Mouse (Mus musculus) forebrain, embryonic 10.5 days (tissue): ENCODE data around the gene Gns. TPM values are rescaled to one million over a fixed set of nuclear protein-coding genes. Genes with fewer than 3 reads are reported as not detected.
A peak's percentile ranks its signal among the peaks of the same experiment; 100 is the strongest.
"Not testable (repeated sequence)": the region's sequence is repeated elsewhere in the genome, so short reads cannot be mapped to it uniquely, and the experiment has no call there.

Experiments
- DNase-seq: peaks from one replicate; pipeline ENCODE4 v3.0.0-alpha.2; 2017; ENCODE audit warnings: low spot score; ENCODE audit errors: extremely low spot score
- H3K27ac ChIP-seq: fragments of 300-500 bp; sonication (generic); 2 replicates; pipeline ENCODE4 v1.5.1; 2016; ENCODE audit warnings: mild to moderate bottlenecking
- H3K27me3 ChIP-seq: fragments of 300-500 bp; sonication (generic); 2 replicates; pipeline ENCODE4 v1.6.1; 2016; ENCODE audit warnings: mild to moderate bottlenecking; ENCODE audit not compliant: poor library complexity, severe bottlenecking
- H3K36me3 ChIP-seq: fragments of 300-500 bp; sonication (generic); replicated peaks from 2 replicates; pipeline ENCODE4 v1.6.1; 2016; ENCODE audit warnings: mild to moderate bottlenecking, moderate library complexity
- H3K4me1 ChIP-seq: fragments of 300-500 bp; sonication (generic); 2 replicates; pipeline ENCODE4 v1.6.1; 2016
- H3K4me3 ChIP-seq: fragments of 300-500 bp; sonication (generic); 2 replicates; pipeline ENCODE4 v1.5.1; 2016; ENCODE audit warnings: mild to moderate bottlenecking, moderate library complexity
- H3K9me3 ChIP-seq: fragments of 300-500 bp; sonication (generic); 2 replicates; pipeline ENCODE4 v1.6.1; 2016; ENCODE audit warnings: mild to moderate bottlenecking, moderate library complexity
- WGBS: fragments of 180-500 bp; shearing (Covaris S2); methylation state at CpG from one replicate; pipeline ENCODE4 v1.1.7; 2016; 5-methylcytosine and 5-hydroxymethylcytosine counted together
- polyA plus RNA-seq: library from polyadenylated mRNA; unstranded; fragments of >200 nt; fragmentation: Nextera tagmentation; extraction: Ambion mirVana; gene quantifications from 2 replicates; pipeline ENCODE4 v1.2.1, GENCODE M21; 2016

Gene Gns
- 34.9 and 37.6 TPM in 2 replicates for polyA plus RNA-seq

DNA sequence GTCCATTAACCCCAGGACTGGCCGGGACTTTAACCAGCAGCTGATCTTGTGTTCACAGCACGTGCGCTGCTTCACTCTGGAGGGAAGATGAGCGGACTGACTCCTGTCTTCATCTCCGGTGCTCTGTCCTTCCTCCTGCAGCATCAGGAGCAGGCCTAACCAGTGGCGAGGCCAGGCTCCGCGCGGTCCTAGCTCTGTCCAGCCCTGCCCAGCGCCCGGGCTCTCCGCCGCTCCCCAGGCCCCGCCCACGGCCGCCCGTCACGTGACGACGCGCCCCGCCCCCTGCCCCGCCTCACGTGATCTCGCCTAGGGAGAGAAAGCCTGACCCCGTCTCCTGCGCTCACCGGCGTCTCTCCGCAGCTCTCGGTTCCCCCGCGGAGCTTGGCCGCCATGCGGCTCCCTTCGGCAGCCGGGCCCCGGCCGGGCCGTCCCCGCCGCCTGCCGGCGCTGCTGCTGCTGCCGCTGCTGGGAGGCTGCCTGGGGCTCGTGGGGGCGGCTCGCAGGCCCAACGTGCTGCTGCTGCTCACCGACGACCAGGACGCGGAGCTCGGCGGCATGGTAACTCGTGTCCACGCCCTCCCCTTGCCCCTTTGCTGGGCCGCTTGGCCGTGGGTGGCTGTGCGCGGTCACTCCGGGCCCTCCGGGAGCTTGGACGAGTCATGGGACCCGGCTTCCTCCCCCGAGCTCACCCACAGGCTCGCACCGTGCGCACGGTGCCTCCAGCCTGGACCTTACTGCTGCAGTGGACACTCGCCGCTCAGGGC lies at the start of gene Gns:
Gns (plus strand) TSS at position 290 of the 764 bp plus-strand sequence.
- Histone ChIP-seq H3K27ac (peak within 1 kb of the TSS; percentile 92), H3K36me3 (peaks cover 22% of the 10 kb centered on the region)
- WGBS, result under 1% methylated on average over 71 of the region's 72 CpGs

DNA sequence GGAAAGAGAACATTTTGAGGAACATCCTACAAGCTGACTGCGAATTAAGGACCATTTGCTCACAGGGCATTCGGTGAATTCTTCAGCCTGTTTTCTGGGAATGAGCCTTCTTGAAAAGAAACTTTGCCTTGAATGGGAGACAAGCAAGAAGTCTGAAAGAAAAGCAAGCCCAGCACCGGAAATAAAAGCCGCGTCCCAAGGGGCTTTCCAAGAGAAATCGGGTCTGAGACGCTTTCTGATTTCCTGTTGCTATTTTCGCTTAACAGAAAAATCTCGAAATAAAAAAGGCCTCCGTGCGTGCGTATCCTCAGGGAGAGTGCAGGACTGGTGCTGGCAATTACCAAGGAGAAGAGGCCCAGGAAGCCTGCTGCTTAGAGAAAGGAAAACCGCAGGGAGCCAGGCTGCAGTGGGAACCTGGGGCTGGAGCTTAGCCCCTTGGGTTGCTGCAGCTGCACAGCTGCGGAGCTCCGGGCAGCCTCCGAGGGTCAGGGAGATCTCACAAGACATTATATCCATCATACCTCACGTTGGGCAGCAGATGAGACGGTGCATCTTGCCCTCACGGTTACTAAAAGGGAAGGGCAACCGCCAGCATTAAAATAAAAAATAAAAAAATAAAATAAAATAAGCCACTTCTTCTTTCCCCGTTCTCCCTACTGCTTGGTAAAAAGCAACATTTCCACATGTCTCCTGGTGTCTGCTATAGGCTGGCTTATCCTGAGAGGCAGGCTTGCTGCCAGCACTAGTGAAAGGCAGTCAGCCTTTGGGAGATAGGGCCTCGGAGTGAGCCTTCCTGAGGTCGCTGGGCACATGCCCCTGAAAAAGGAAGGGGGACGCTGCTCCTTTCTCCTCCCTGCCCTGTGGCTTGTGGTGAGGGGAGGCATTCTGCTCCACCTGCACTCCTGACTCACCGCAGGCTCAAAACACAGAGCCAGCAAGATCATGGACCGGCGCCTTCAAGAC lies 49.3 kb upstream of the Gns start:
- H3K4me1 ChIP-seq, result peaks cover 29% of the 10 kb centered on the region
- H3K4me3 ChIP-seq, result peak overlapping the region; percentile 36
- WGBS, result 20% methylated on average over 27 of the region's 27 CpGs
- H3K9me3 ChIP-seq, result peaks cover 6% of the 10 kb centered on the region
- H3K27me3 ChIP-seq, result peaks cover 61% of the 10 kb centered on the region
- H3K27ac ChIP-seq, result no peak overlapping the region
- DNase-seq, result no peak
- H3K36me3 ChIP-seq, result no peaks in the 10 kb centered on the region

More for the DNA sequence above, at the start of gene Gns:
- peak; percentile 98 for DNase-seq
- Histone ChIP-seq H3K9me3 (no peaks in the 10 kb centered on the region), H3K4me3 (peak within 1 kb of the TSS; percentile 99), H3K27me3 (no peaks in the 10 kb centered on the region), H3K4me1 (peaks cover 30% of the 10 kb centered on the region)

DNA sequence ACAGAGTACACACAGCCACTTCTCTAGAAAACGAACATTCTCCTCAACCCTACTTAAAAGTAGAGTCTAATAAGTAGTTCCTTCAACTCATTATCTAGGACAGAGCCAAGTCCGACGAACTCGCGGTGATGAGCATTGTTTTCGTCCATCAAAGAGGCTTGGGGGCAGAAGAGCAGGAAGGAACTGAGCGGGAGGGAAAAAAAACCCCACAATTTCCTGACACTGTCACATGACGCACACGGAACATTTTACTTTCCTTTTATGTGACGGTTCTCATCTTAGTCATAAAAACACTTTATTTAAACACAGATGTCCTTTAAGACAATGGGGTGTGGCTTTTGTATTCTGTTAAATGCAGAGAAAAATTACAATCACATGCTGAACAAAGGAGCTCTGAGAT lies 48.5 kb upstream of the Gns start:
- H3K4me1 ChIP-seq, result peaks cover 22% of the 10 kb centered on the region
- H3K27me3 ChIP-seq, result peaks cover 53% of the 10 kb centered on the region
- 93% methylated on average over 10 of the region's 10 CpGs for WGBS
- H3K4me3 ChIP-seq, result no peak overlapping the region
- no peaks in the 10 kb centered on the region for H3K36me3 ChIP-seq
- H3K27ac ChIP-seq, result no peak overlapping the region
- DNase-seq, result no peak
- H3K9me3 ChIP-seq, result peaks cover 6% of the 10 kb centered on the region

DNA sequence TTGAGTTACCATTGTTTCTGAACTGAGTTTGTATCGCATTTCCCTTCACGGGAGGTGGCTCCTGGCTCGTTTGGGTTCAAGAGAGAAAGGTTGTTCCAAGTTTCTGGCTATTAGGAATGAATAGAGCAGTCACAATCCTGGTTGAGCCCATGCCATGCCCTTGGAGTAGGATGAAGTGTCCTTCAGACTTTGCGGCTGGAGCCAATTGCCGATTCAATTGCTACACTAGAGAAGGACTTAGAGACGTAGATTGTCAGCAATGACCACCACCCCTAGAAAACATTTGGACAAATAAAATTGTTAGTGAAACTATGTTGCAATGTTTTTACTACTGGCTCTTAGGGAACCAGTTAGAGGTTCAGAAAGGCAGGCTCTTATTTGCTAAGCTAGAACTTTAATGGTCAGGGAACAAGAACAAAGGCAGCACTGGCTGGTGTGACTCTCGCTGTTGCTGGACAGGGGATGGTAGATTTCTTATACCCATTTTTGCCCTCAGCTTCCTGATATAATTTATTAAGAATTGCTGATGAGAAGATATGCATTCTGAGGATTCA lies 46.4 kb upstream of the Gns start:
- Histone ChIP-seq H3K36me3 (no peaks in the 10 kb centered on the region), H3K27ac (no peak overlapping the region), H3K4me3 (no peak overlapping the region), H3K4me1 (peaks cover 18% of the 10 kb centered on the region), H3K27me3 (peaks cover 32% of the 10 kb centered on the region), H3K9me3 (peaks cover 6% of the 10 kb centered on the region)
- 82% methylated on average over 7 of the region's 7 CpGs for WGBS
- no peak for DNase-seq

DNA sequence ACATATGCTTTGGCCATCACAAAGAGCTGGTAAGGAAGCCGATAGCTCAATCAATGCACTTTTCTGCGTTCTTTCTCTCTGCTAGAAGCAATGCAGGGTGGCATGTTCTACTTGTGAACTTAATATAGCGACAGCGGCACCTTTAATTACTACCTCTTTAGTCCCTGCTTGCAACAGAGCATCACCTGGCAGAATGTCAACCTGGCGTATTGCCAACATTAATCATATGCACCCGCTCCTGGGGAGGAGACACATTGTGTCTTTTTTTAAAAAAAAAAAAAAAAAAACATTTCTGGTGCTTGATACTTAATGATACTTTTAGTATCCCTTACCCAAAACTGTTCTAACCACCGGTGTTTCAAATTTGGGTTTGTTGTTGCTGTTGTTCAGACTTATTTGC lies 41.4 kb upstream of the Gns start:
- H3K27me3 ChIP-seq, result no peaks in the 10 kb centered on the region
- no peak overlapping the region for H3K27ac ChIP-seq
- no peak for DNase-seq
- peaks cover 3% of the 10 kb centered on the region; the same call in 1 of the 2 replicates for H3K9me3 ChIP-seq
- WGBS, result 93% methylated on average over 7 of the region's 7 CpGs
- no peak overlapping the region for H3K4me3 ChIP-seq
- H3K36me3 ChIP-seq, result no peaks in the 10 kb centered on the region
- H3K4me1 ChIP-seq, result no peaks in the 10 kb centered on the region

DNA sequence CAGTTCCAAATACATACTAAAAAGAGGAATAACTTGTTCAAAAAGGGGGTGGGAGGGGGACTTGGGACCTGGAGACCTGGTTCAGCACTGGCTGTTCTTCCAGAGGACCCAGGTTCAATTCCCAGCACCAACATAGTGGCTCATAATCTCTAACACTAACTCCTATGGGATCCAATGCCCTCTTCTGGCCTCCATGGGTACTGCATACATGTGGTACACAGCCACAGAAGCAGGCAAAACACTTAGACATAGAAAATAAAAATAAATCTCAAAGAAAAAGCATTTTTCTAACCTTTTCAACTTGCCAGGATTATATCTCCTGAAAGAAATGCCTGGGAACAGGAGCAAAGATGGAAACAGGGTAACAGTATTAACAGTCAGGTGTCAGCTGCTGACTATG lies 38.7 kb upstream of the Gns start:
- no peak for DNase-seq
- H3K9me3 ChIP-seq, result peaks cover 3% of the 10 kb centered on the region; the same call in 1 of the 2 replicates
- no peak overlapping the region for H3K4me3 ChIP-seq
- H3K27me3 ChIP-seq, result peaks cover 7% of the 10 kb centered on the region; the same call in 1 of the 2 replicates
- no peak overlapping the region for H3K27ac ChIP-seq
- no peaks in the 10 kb centered on the region for H3K4me1 ChIP-seq
- no peaks in the 10 kb centered on the region for H3K36me3 ChIP-seq

DNA sequence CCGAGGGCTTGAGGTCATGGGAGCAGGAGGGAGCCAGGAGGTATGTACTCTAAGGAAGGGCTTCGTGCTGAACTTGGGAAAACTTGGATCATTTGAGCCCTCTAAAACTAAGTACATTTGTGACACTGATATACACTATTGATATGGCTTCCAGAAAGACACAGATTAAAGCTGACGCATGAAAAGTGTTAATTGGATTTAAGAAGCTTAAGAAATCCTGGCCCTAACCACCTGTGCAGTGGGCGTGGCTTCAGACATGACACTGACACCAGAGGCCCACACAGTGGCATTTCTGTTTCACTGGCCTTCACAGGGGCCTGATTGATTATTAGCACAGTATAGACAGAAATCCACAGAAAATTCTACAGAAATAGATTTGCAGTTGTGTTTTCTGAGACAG lies 35.3 kb upstream of the Gns start:
- Histone ChIP-seq H3K9me3 (peaks cover 8% of the 10 kb centered on the region; the same call in 1 of the 2 replicates), H3K4me1 (no peaks in the 10 kb centered on the region), H3K27ac (no peak overlapping the region), H3K4me3 (no peak overlapping the region), H3K36me3 (0 out of 2 replicates have a peak, but pooled peaks cover 3% of the 10 kb centered on the region), H3K27me3 (peaks cover 7% of the 10 kb centered on the region; the same call in 1 of the 2 replicates)
- 77% methylated on average over 4 of the region's 4 CpGs for WGBS
- DNase-seq, result no peak

DNA sequence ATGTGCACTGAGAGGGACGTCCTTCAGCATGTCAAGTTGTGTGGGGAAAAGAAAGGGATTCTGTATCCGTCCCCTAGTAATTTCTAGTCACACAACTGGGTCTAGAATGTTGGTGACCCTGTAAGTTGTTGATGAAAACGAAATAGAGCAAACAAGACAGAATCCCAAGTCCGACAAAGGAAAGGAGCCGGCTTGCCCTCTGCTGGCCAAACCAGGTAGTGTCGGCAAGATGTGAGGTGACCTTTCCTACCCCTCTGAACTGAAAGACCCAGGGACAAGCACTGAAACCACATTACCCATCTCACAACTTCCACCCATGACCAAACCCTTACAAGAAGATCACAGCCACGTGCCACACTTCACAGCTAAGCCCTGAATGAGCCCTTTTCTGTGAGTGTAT lies 34.0 kb upstream of the Gns start:
- Histone ChIP-seq H3K4me3 (no peak overlapping the region), H3K9me3 (peaks cover 12% of the 10 kb centered on the region; the same call in 1 of the 2 replicates), H3K27me3 (peaks cover 7% of the 10 kb centered on the region; the same call in 1 of the 2 replicates), H3K27ac (no peak overlapping the region), H3K36me3 (peaks cover 3% of the 10 kb centered on the region; the same call in 1 of the 2 replicates), H3K4me1 (no peaks in the 10 kb centered on the region)
- WGBS, result 13% methylated on average over 7 of the region's 7 CpGs
- peak; percentile 71 for DNase-seq

DNA sequence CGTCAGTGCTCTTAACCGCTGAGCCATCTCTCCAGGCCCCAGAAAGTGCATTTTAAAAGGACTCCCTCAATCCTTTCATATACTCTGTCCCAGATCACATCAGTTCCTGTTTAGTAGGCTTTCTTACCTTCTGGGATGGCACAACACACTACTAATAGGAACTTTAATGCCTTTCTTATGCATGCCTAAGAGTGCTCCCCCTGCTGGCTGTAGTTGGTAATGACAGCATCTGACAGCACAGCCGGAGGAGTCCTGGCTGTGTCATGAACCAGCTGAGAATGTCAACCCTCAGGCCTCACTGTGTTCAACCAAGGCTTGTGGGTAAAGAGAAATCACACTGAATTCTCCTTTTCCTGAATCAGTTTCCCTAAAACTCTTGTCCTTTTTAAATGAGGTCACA lies 30.3 kb upstream of the Gns start:
- peaks cover 23% of the 10 kb centered on the region; the same call in 1 of the 2 replicates for H3K9me3 ChIP-seq
- no peak overlapping the region for H3K4me3 ChIP-seq
- DNase-seq, result no peak
- 78% methylated on average over 3 of the region's 3 CpGs for WGBS
- peaks cover 7% of the 10 kb centered on the region; the same call in 1 of the 2 replicates for H3K27me3 ChIP-seq
- H3K27ac ChIP-seq, result no peak overlapping the region
- peaks cover 3% of the 10 kb centered on the region; the same call in 1 of the 2 replicates for H3K36me3 ChIP-seq
- no peaks in the 10 kb centered on the region for H3K4me1 ChIP-seq

DNA sequence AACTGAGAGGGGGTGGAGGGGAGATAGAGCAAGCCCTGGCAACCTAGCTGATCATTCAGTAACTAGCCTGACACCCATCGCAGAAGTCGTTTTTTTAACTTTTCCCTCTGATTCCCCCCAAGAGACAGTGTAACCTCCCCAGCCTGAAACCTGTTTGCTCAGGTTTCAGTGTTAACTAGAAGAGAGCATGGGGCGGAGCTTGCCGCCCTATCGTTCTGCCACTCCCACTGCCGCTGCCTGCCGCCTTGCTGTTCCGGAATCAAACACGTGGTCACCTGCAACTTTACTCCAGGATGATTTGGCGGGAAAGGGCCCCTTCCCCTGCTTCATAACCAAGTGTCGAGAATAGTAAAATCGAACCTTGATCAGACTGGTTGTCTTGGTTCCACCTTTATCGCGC lies 28.4 kb upstream of the Gns start:
- H3K4me3 ChIP-seq, H3K27me3 ChIP-seq, H3K36me3 ChIP-seq, H3K27ac ChIP-seq, DNase-seq: not testable (repeated sequence)
- 76% methylated on average over 14 of the region's 14 CpGs for WGBS
- H3K4me1 ChIP-seq, result peaks cover 18% of the 10 kb centered on the region
- peaks cover 23% of the 10 kb centered on the region; the same call in 1 of the 2 replicates for H3K9me3 ChIP-seq

DNA sequence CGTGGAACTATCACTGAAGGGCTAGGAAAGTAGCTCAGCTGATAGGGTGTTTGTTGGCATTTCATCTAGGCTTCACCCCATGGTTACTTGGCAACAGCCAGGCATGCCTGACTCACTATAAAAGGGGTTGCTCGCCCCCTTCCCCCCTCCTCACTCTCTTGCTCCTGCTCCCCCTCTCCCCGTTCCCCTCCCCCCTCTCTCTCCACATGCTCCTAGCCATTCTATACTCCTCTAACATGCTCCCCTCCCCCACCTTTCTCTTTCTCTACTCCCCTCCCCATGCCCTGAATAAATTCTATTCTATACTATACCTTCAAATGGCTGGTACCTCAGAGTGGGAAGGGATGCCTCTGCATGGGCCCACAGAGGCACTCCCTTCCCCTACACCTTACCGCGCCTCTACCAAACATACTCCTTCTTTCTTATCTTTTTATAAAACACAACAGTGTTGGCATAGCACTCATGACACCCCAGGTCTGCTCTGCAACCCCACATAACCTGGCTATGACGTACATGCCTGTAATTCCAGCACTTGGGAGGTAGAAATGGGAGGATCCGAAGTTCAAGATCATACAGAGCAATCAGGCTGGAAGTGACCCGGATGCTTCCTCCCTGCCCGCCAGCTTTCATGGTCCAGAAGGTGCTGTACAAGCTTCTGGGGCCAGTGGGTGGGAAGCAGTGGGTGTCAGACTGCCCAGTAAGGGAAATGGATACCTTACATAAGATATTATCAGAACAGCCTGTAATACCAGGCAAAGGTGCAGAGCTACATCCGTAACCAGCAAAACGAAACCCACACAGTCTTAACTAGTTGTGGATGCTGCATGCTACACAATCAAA lies 23.9 kb upstream of the Gns start:
- Histone ChIP-seq H3K36me3 (no peaks in the 10 kb centered on the region), H3K9me3 (peaks cover 13% of the 10 kb centered on the region; the same call in 1 of the 2 replicates), H3K27me3 (no peaks in the 10 kb centered on the region), H3K27ac (peak overlapping the region; percentile 76), H3K4me3 (no peak overlapping the region; the same call in 1 of the 2 replicates), H3K4me1 (peaks cover 18% of the 10 kb centered on the region)
- WGBS, result 61% methylated on average over 11 of the region's 11 CpGs
- peak; percentile 49 for DNase-seq
